Mouse (Mus musculus) pancreas, adult 10 weeks (tissue): Measurements from ENCODE around the gene Cenpt. TPM values are rescaled to one million over a fixed set of nuclear protein-coding genes. Genes with fewer than 3 reads are reported as not detected.

Source experiments
- polyA plus RNA-seq: library from polyadenylated mRNA; stranded (reverse); fragments of 350-450 nt; fragmentation: Illumina TruSeq; extraction: RNeasy Lipid Tissue Mini Kit (QIAGEN cat#74804); gene quantifications from one replicate; pipeline ENCODE4 v1.2.3, GENCODE M21; 2015; ENCODE audit warnings: low read depth, low replicate concordance; ENCODE audit not compliant: insufficient read depth

Cenpt gene
- polyA plus RNA-seq: 3.4 TPM

GRCm38 (mm10) chr8:105853178-105853577, at the start of gene Cenpt:
TSS of gene Cenpt (minus strand) at chr8:105853278.

GRCm38 (mm10) chr8:105900180-105900940, 47.3 kb upstream of the Cenpt start, which contains the start of gene Pskh1:
TSS of gene Pskh1 (plus strand) at chr8:105900441.

DNA sequence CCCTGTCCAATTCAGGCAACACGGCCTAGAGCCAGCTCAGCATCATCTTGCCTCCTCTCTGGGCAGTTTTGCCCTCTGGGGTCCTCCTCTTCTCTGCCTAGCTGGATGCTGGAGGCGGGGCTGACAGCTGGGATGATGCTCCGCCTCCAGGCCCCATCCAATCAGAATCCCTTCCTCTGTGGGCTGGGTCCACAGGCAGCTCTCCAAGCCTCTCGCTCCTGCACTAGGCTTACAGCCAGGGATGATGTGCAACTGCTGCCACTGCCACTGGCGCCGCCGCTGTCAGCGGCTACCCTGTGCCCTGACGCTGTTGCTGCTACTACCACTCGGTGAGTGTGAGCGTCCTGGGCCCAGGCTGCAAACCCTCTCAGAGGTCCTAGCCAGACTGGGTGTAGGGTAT, 40.3 kb upstream of the Cenpt start, which contains the start of gene Nrn1l:
Gene Nrn1l, plus strand, starts transcription at position 229 of the 400 bp plus-strand sequence.

GRCm38 (mm10) chr8:105880754-105881520, 27.9 kb upstream of the Cenpt start, which contains the start of gene Edc4:
TSS of gene Edc4 (plus strand) at chr8:105880881.

DNA sequence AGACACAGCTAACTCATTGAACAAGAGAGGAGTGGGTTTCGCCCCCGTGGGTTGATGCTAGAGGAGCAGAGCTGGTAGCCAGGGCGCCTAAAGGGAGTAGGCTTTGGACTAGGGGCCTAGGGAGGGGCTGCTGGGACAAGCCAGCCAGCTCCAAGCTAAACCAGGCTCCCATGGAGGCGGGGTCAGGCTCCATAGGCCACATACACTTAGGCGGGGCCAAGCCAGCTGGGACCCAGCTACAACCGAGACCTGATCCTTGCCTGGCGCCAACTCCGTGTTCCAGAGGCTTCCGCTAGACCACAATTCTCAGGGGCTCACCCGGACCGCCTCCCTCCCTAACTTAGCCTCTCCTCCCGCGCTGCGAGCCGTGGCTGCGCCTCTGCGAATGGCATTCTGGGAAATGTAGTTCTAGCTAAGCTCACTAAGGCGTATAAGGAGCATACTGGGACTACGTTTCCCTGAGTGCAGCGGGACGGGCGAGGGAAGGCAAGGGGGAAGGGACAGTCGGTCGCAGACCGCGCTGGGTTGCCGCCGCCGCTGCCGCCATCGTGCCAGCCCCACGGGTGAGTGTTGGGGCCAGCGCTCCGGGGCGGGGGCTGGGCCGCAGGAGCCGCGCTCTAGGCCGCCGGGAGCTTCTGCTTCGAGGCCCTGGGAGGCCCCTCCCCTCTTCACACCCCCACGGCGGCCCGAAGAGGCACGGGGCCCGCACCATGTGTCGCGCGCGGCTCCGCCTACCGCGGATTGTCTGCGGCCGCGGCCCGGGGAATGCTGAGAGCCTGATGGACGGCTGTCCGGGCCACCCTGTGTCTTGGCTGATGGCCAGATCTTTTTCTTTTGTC, 7.3 kb upstream of the Cenpt start, which contains the start of gene Nutf2:
Gene Nutf2, plus strand, starts transcription at position 438 of the 839 bp plus-strand sequence.

GRCm38 (mm10) chr8:105854715-105855216, 1.7 kb upstream of the Cenpt start, which contains the start of gene Thap11:
TSS of gene Thap11 (plus strand) at chr8:105855132.

DNA sequence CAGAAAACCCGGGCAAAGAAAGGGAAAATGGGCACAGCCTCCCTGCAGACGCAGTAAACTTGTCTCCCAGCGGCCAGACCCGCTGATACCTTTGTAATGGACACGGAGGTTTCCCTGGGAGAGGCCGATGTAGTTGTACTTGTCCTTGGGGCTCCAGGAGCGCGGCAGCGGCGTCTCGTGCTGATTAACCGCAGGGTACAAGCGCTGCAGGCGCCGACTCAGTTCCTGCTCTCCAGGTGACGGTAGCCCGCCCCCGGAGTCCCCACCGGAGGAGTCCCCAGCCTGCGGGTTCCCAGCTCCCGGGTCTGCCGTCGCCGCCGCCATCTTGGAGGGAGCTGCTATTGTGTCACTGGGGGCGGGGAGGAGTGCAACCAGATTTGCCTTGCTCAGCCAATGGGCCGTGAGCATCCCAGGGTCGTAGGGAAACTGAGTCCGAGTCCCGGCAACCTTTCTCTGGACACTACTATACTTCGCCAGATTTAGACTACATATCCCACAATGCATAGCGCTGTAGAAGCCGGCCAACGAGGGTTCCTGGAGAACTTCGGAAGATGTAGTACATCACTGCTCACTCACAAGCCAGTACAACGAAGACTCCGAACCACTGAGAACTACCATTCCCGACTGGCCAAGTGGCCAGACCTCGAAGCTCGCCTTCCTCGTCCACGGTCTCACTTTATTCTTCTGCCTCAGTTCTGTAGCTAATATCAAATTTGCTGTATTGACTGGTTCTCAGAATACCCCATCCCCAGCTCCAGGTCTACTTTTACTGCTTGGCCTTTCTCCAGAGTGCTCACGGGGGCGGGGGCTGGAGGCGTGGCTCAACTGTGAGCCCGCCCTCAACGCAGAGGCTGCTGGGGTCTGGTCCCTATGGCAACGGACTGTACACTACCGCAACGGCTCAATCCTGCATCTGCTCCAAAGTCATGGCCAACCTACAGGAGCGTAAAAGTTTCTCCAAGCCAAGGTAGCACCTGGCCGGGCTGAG, 25.9 kb downstream of the Cenpt start, which contains the start of the genes Ranbp10 and Tsnaxip1:
Gene Ranbp10, minus strand, starts transcription at position 490 of the 988 bp plus-strand sequence.
Gene Tsnaxip1, plus strand, starts transcription at position 871 of the 988 bp plus-strand sequence.

Other genes with a start within 250 kb of the Cenpt start
- 13.9 TPM for gene Ripor1, start 248.0 kb downstream of the Cenpt start, polyA plus RNA-seq
- gene Ctcf, start 216.7 kb downstream of the Cenpt start, polyA plus RNA-seq: 10.2 TPM
- gene Agrp, start 215.9 kb downstream of the Cenpt start, polyA plus RNA-seq: not detected
- gene Carmil2, start 167.0 kb downstream of the Cenpt start, polyA plus RNA-seq: 0.61 TPM
- gene Acd, start 152.2 kb downstream of the Cenpt start, polyA plus RNA-seq: 8.9 TPM
- 1.4 TPM for gene Pard6a, start 152.1 kb downstream of the Cenpt start, polyA plus RNA-seq
- not detected for gene 4933405L10Rik, start 145.6 kb downstream of the Cenpt start, polyA plus RNA-seq
- 1.6 TPM for gene Enkd1, start 145.1 kb downstream of the Cenpt start, polyA plus RNA-seq
- gene Gfod2, start 94.6 kb downstream of the Cenpt start, polyA plus RNA-seq: 3.7 TPM
- gene Ranbp10, start 25.9 kb downstream of the Cenpt start, polyA plus RNA-seq: 5.2 TPM
- not detected for gene Tsnaxip1, start 25.5 kb downstream of the Cenpt start, polyA plus RNA-seq
- 7.8 TPM for gene Thap11, start 1.9 kb upstream of the Cenpt start, polyA plus RNA-seq
- gene Nutf2, start 7.3 kb upstream of the Cenpt start, polyA plus RNA-seq: 16.2 TPM
- 16.1 TPM for gene Edc4, start 27.6 kb upstream of the Cenpt start, polyA plus RNA-seq
- gene Nrn1l, start 40.3 kb upstream of the Cenpt start, polyA plus RNA-seq: not detected
- gene Pskh1, start 47.2 kb upstream of the Cenpt start, polyA plus RNA-seq: 3.8 TPM
- gene Ctrl, start 80.6 kb upstream of the Cenpt start, polyA plus RNA-seq: 23,700 TPM
- gene Psmb10, start 85.2 kb upstream of the Cenpt start, polyA plus RNA-seq: 298 TPM
- gene Lcat, start 90.1 kb upstream of the Cenpt start, polyA plus RNA-seq: 6.6 TPM
- gene Slc12a4, start 112.8 kb upstream of the Cenpt start, polyA plus RNA-seq: 8.7 TPM
- not detected for gene Dpep3, start 126.2 kb upstream of the Cenpt start, polyA plus RNA-seq
- gene Dus2, start 138.1 kb upstream of the Cenpt start, polyA plus RNA-seq: 3.0 TPM
- gene Dpep2nb, start 152.7 kb upstream of the Cenpt start, polyA plus RNA-seq: not detected
- gene Ddx28, start 158.6 kb upstream of the Cenpt start, polyA plus RNA-seq: 1.9 TPM
- gene Nfatc3, start 205.6 kb upstream of the Cenpt start, polyA plus RNA-seq: 4.1 TPM